Mouse (Mus musculus) hematopoietic multipotent progenitor cell, adult 10-12 weeks (in vitro differentiated cells): ENCODE results near the gene Mob3b. TPM values are rescaled to one million over a fixed set of nuclear protein-coding genes. Genes with fewer than 3 reads are reported as not detected.

Experiments
- polyA plus RNA-seq: library from polyadenylated mRNA; stranded (reverse); fragments of >175 nt; gene quantifications from 2 replicates; pipeline ENCODE4 v1.2.3, GENCODE M21; 2012; ENCODE audit warnings: low replicate concordance

Mob3b gene
- 3.1 and 4.2 TPM in 2 replicates for polyA plus RNA-seq

GRCm38 (mm10) chr4:35156751-35157611 is at the start of gene Mob3b:
Gene Mob3b (minus strand): TSS chr4:35157484.

GRCm38 (mm10) chr4:35151756-35152155 is 5.5 kb downstream of the Mob3b start, which contains the start of gene Ifnk:
Gene Ifnk (plus strand): TSS chr4:35152056.

Other genes starting within 250 kb of the Mob3b start
- not detected in 2 replicates for gene Ifnk, start 5.4 kb downstream of the Mob3b start, polyA plus RNA-seq
- 0.25 and 0.53 TPM in 2 replicates for gene C9orf72, start 68.7 kb upstream of the Mob3b start, polyA plus RNA-seq